Mouse (Mus musculus): ENCODE results near the gene Tbc1d8. TPM values are rescaled to one million over a fixed set of nuclear protein-coding genes. Genes with fewer than 3 reads are reported as not detected.

The Tbc1d8 gene
- total and polyA plus RNA-seq, 3 experiments: 1.5 to 2.4 TPM; not detected in 1

GRCm38 (mm10) chr1:39434264-39434663, 44.3 kb downstream of the Tbc1d8 start:
- TF ChIP-seq BHLHE40 (IDR thresholded peaks at IDR 0.05; ENCODE audit: borderline replicate concordance, low read depth, low read length) (no peak), MXI1 (IDR thresholded peaks at IDR 0.05; ENCODE audit: low read depth, low read length) (no peak), E2F4 (IDR thresholded peaks at IDR 0.05; ENCODE audit: borderline replicate concordance, low read depth, low read length) (no peak), MYB (IDR thresholded peaks at IDR 0.05; ENCODE audit: low read depth, low read length) (no peak), UBTF (IDR thresholded peaks at IDR 0.05; ENCODE audit: borderline replicate concordance, insufficient read depth, low read depth, low read length) (no peak), SMC3 (IDR thresholded peaks at IDR 0.05; ENCODE audit: low read depth, low read length) (no peak), HCFC1 (IDR thresholded peaks at IDR 0.05; ENCODE audit: low read depth, low read length) (no peak), RCOR1 (IDR thresholded peaks at IDR 0.05; ENCODE audit: low read depth, low read length) (no peak), CTCF (IDR thresholded peaks at IDR 0.05 in 2 of 3, conservative IDR thresholded peaks at IDR 0.05 in 1 of 3; ENCODE audit: control insufficient read depth in 1 of 3, insufficient read depth in 1 of 3, low read depth in 2 of 3, low read length in 3 of 3, poor library complexity in 1 of 3, severe bottlenecking in 1 of 3) (no peak), MEF2A (IDR thresholded peaks at IDR 0.05; ENCODE audit: extremely low read depth, insufficient replicate concordance, low read depth, low read length, poor library complexity, severe bottlenecking) (no peak), CHD1 (IDR thresholded peaks at IDR 0.05; ENCODE audit: low read depth, low read length) (no peak), TBP (IDR thresholded peaks at IDR 0.05; ENCODE audit: low read depth, low read length) (no peak)

GRCm38 (mm10) chr1:39430020-39430419, 48.5 kb downstream of the Tbc1d8 start:
- H3K9ac ChIP-seq (ENCODE audit: control insufficient read depth, low read depth, low read length, poor library complexity, severe bottlenecking): no peak overlapping the region
- H3K9me3 ChIP-seq (replicated peaks; ENCODE audit: insufficient read depth, low read length): no peaks in the 10 kb centered on the region
- no peak overlapping the region for H3K27ac ChIP-seq (ENCODE audit: control insufficient read depth, low read depth, low read length)
- no peaks in the 10 kb centered on the region for H3K27me3 ChIP-seq (ENCODE audit: control insufficient read depth in 1 of 2, insufficient read depth in 2 of 2, low read length in 2 of 2)
- no peaks in the 10 kb centered on the region for H3K79me2 ChIP-seq (ENCODE audit: control insufficient read depth, insufficient read depth, low read length, poor library complexity)
- DNase-seq (ENCODE audit: low read depth, low spot score): peak; percentile 59
- H3K36me3 ChIP-seq (ENCODE audit: control insufficient read depth in 1 of 2, insufficient read depth in 2 of 2, low read length in 2 of 2): peaks cover 0 to 4% of the 10 kb centered on the region in 2 experiments; a peak in 2 of 4 replicates
- H3K4me3 ChIP-seq (ENCODE audit: control insufficient read depth in 1 of 2, insufficient read depth in 1 of 2, low read depth in 2 of 2, low read length in 2 of 2): peak overlapping the region in 1 of 2 experiments; percentile 7; a peak in 2 of 4 replicates
- peaks cover 11 to 17% of the 10 kb centered on the region in 2 experiments for H3K4me1 ChIP-seq (ENCODE audit: control insufficient read depth in 1 of 2, insufficient read depth in 2 of 2, low read length in 2 of 2)
- 0 out of 2 replicates have a peak, but pooled peaks have one; percentile 30 for TF ChIP-seq MXI1 (IDR thresholded peaks at IDR 0.05; ENCODE audit: low read depth, low read length)
- TF ChIP-seq SIN3A (IDR thresholded peaks at IDR 0.05; ENCODE audit: low read length): peak; percentile 54; the same call in 1 of the 2 replicates
- TF ChIP-seq MYC (IDR thresholded peaks at IDR 0.05; ENCODE audit: low read depth, low read length): no peak
- peak; percentile 79 for TF ChIP-seq TCF12 (IDR thresholded peaks at IDR 0.05; ENCODE audit: low read depth, low read length)
- peak; percentile 60 for TF ChIP-seq RCOR1 (IDR thresholded peaks at IDR 0.05; ENCODE audit: low read depth, low read length)
- TF ChIP-seq USF1 (IDR thresholded peaks at IDR 0.05; ENCODE audit: low read depth, low read length): peak; percentile 29; the same call in 1 of the 2 replicates
- TF ChIP-seq ETS1 (IDR thresholded peaks at IDR 0.05; ENCODE audit: low read depth, low read length): peak; percentile 63
- peak; percentile 79 to 81 for TF ChIP-seq EP300 (IDR thresholded peaks at IDR 0.05; ENCODE audit: low read depth in 1 of 2, low read length in 2 of 2)
- TF ChIP-seq NRF1 (IDR thresholded peaks at IDR 0.05; ENCODE audit: insufficient read depth, low read depth, low read length, poor library complexity, severe bottlenecking): no peak
- peak; percentile 88 for TF ChIP-seq GATA1 (IDR thresholded peaks at IDR 0.05; ENCODE audit: low read depth, low read length)
- TF ChIP-seq MYB (IDR thresholded peaks at IDR 0.05; ENCODE audit: low read depth, low read length): peak; percentile 52; the same call in 1 of the 2 replicates
- TF ChIP-seq GABPA (IDR thresholded peaks at IDR 0.05; ENCODE audit: low read depth, low read length): no peak

More at GRCm38 (mm10) chr1:39434264-39434663, 44.3 kb downstream of the Tbc1d8 start:
- Histone ChIP-seq H3K79me2 (ENCODE audit: control insufficient read depth, insufficient read depth, low read length, poor library complexity) (no peaks in the 10 kb centered on the region), H3K9ac (ENCODE audit: control insufficient read depth, low read depth, low read length, poor library complexity, severe bottlenecking) (no peak overlapping the region), H3K27ac (ENCODE audit: control insufficient read depth, low read depth, low read length) (no peak overlapping the region), H3K36me3 (ENCODE audit: control insufficient read depth in 1 of 2, insufficient read depth in 2 of 2, low read length in 2 of 2) (peaks cover 0 to 7% of the 10 kb centered on the region in 2 experiments; a peak in 2 of 4 replicates), H3K4me3 (ENCODE audit: control insufficient read depth in 1 of 2, insufficient read depth in 1 of 2, low read depth in 2 of 2, low read length in 2 of 2) (no peak overlapping the region), H3K27me3 (ENCODE audit: control insufficient read depth in 1 of 2, insufficient read depth in 2 of 2, low read length in 2 of 2) (no peaks in the 10 kb centered on the region), H3K9me3 (replicated peaks; ENCODE audit: insufficient read depth, low read length) (no peaks in the 10 kb centered on the region), H3K4me1 (ENCODE audit: control insufficient read depth in 1 of 2, insufficient read depth in 2 of 2, low read length in 2 of 2) (peaks cover 11 to 19% of the 10 kb centered on the region in 2 experiments)
- no peak for DNase-seq (ENCODE audit: low read depth, low spot score)
